Mouse (Mus musculus): ENCODE results near the gene Lypd6b. TPM values are rescaled to one million over a fixed set of nuclear protein-coding genes. Genes with fewer than 3 reads are reported as not detected.

Gene Lypd6b
- polyA plus RNA-seq (2012; rRNA removed) = 0.02 and 0.04 TPM in 2 replicates
- polyA plus RNA-seq (2014; fragmentation: Nextera tagmentation; extraction: Ambion mirVana) = not detected in 2 replicates

DNA sequence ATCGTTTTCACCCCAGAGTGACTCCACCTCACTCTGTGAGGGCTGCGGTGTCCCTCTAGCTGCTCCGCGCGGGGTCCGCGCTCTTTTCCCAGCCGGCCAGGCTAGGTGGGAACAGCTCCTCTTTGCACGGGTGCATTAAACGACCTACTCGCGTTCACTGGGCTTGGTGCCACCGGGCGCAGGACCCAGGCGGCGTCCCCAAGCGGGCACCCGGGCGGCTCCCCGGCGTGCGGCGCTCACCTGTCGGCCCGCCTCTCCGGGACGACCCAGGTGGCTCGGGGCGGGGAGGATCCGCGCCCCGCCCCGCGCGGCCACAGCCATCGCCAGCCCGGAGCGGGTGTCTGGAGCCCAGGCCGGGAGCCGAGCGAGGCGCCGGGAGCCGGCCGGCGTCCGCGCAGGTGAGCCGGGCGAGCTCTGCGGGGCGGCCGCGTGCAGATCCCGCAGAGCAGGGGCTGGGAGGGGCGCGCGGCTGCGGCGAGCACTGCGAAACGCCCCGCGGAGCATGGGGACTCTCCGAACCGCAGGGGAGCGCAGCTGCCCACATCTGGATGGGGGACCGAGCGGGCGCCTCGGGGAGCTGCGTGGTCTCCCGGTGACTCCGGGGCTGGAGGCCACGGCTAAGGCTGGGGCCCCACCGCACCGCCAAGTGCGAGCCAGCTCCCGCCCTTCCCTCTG is at the start of gene Lypd6b:
Gene Lypd6b, plus strand, starts transcription at position 313 of the 675 bp plus-strand sequence.
- 2% methylated on average over 69 of the region's 79 CpGs for WGBS (ENCODE audit: insufficient replicate concordance)
- Histone ChIP-seq H3K27ac (no peak within 1 kb of the TSS), H3K4me1 (replicated peaks; ENCODE audit: control insufficient read depth in 2 of 2, insufficient read depth in 2 of 2, low read length in 1 of 2) (no peaks in the 10 kb centered on the region), H3K4me3 (ENCODE audit: insufficient read depth in 1 of 2, low read depth in 2 of 2, low read length in 2 of 2) (peak within 1 kb of the TSS in 1 of 2 experiments; percentile 45; a peak in 2 of 4 replicates), H3K9me3 (ENCODE audit: control insufficient read depth, low read length) (no peaks in the 10 kb centered on the region), H3K36me3 (replicated peaks; ENCODE audit: control insufficient read depth, insufficient read depth, low read depth) (no peaks in the 10 kb centered on the region), H3K4me2 (ENCODE audit: low read depth) (peak within 1 kb of the TSS; percentile 51), H3K27me3 (ENCODE audit: control insufficient read depth, insufficient read depth, low read length) (peaks cover 45% of the 10 kb centered on the region), H3K9ac (replicated peaks) (no peak within 1 kb of the TSS)
- DNase-seq (ENCODE audit: low read depth in 3 of 3, low spot score in 3 of 3) (no peak), ATAC-seq (ENCODE audit: insufficient read depth) (no peak)
- no peak for TF ChIP-seq EP300 (IDR thresholded peaks at IDR 0.05; ENCODE audit: low read depth)

DNA sequence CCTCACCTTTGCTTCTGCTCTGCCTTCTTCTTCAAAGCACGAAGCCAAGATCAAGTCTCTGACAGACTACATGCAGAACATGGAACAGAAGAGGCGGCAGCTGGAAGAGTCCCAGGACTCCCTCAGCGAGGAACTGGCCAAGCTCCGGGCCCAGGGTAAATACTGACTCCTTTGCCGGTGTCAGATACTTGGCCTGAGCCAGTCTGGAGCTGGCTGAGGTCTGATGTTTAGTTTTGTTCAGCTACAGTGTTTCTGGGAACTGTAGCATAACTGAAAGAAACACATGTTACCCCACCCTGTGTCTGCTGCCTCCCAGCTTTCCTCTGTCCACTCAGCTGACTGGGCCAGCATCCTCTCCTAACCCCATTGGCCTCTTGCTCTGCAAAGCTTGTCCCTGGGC is 48.4 kb upstream of the Lypd6b start:
- 63% methylated on average over 5 of the region's 5 CpGs for WGBS (ENCODE audit: insufficient replicate concordance)
- H3K4me2 ChIP-seq (ENCODE audit: low read depth) = no peak overlapping the region
- H3K9ac ChIP-seq (replicated peaks) = no peak overlapping the region
- H3K36me3 ChIP-seq (replicated peaks; ENCODE audit: control insufficient read depth, insufficient read depth, low read depth) = no peaks in the 10 kb centered on the region
- no peaks in the 10 kb centered on the region for H3K4me1 ChIP-seq (replicated peaks; ENCODE audit: control insufficient read depth in 2 of 2, insufficient read depth in 2 of 2, low read length in 1 of 2)
- TF ChIP-seq EP300 (IDR thresholded peaks at IDR 0.05; ENCODE audit: low read depth) (no peak), CTCF (IDR thresholded peaks at IDR 0.05; ENCODE audit: low read depth) (no peak)
- no peak for DNase-seq (ENCODE audit: low read depth in 3 of 3, low spot score in 3 of 3)
- H3K4me3 ChIP-seq (ENCODE audit: insufficient read depth in 1 of 2, low read depth in 2 of 2, low read length in 2 of 2) = no peak overlapping the region
- no peak overlapping the region for H3K27ac ChIP-seq
- no peak for ATAC-seq (ENCODE audit: insufficient read depth)
- no peaks in the 10 kb centered on the region for H3K9me3 ChIP-seq (ENCODE audit: control insufficient read depth, low read length)
- no peaks in the 10 kb centered on the region for H3K27me3 ChIP-seq (ENCODE audit: control insufficient read depth, insufficient read depth, low read length)

DNA sequence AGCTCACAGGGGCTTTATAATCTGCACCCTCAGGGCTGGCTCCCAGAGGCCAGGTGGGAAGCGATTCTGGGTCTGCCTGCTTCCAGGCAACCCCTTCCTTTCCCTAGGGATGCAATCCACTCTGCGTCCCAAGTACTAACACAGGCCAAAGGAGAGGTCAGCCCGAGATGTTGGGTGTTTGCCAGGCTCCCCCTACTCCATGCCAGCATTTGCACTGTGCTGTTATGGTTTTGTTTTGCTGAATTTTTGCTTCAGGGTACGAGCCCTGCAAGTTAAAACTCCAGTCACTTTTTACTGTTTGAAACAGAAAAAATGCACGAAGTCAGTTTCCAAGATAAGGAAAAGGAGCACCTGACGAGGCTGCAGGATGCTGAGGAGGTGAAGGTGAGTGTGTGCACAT is 46.5 kb upstream of the Lypd6b start:
- WGBS (ENCODE audit: insufficient replicate concordance) = 51% methylated on average over 6 of the region's 6 CpGs
- ATAC-seq (ENCODE audit: insufficient read depth) (no peak), DNase-seq (ENCODE audit: low read depth in 3 of 3, low spot score in 3 of 3) (no peak)
- Histone ChIP-seq H3K36me3 (replicated peaks; ENCODE audit: control insufficient read depth, insufficient read depth, low read depth) (no peaks in the 10 kb centered on the region), H3K4me1 (replicated peaks; ENCODE audit: control insufficient read depth in 2 of 2, insufficient read depth in 2 of 2, low read length in 1 of 2) (no peaks in the 10 kb centered on the region), H3K4me2 (ENCODE audit: low read depth) (no peak overlapping the region), H3K4me3 (ENCODE audit: insufficient read depth in 1 of 2, low read depth in 2 of 2, low read length in 2 of 2) (no peak overlapping the region), H3K9ac (replicated peaks) (no peak overlapping the region), H3K9me3 (ENCODE audit: control insufficient read depth, low read length) (no peaks in the 10 kb centered on the region), H3K27me3 (ENCODE audit: control insufficient read depth, insufficient read depth, low read length) (no peaks in the 10 kb centered on the region), H3K27ac (no peak overlapping the region)
- TF ChIP-seq EP300 (IDR thresholded peaks at IDR 0.05; ENCODE audit: low read depth) (no peak), CTCF (IDR thresholded peaks at IDR 0.05; ENCODE audit: low read depth) (no peak)

DNA sequence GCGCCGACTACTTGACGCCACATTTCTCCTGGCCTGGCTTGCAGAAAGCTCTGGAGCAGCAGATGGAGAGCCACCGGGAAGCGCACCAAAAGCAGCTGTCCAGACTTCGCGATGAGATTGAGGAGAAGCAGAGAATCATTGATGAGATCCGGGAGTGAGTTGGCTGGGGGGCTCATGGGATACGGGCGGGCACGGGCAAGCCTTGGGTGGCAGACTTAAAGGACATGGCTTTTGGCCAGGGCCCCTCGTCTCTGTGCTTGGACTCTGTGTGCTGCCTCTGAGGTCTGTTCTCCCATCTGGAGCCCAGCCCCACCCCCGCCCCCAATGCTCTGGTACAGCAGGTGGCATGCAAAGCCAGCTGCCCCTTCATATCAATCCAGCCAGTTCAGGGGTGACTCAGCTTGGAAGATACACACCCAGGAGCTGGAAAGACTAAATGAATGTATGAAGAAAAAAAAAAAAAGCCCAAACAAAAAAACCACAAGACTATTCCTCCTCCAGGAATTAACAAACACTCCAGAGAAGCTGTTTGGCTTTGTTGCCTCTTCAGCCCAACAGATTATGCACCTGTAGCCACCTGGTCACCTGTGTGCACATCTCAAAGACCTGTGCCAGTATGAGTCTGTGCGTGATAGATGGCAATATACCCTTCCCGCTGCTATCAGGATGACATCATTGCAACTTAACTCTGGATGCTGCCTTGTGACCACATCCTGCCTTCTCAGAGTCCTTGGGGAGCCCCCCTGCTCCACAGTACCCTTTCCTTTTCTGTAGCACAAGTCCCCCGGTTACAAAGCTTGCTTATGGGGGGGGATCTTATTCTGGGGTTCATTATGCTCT is 45.4 kb upstream of the Lypd6b start:
- Histone ChIP-seq H3K9ac (replicated peaks) (no peak overlapping the region), H3K27me3 (ENCODE audit: control insufficient read depth, insufficient read depth, low read length) (no peaks in the 10 kb centered on the region), H3K27ac (no peak overlapping the region), H3K4me2 (ENCODE audit: low read depth) (no peak overlapping the region), H3K9me3 (ENCODE audit: control insufficient read depth, low read length) (no peaks in the 10 kb centered on the region), H3K4me1 (replicated peaks; ENCODE audit: control insufficient read depth in 2 of 2, insufficient read depth in 2 of 2, low read length in 1 of 2) (no peaks in the 10 kb centered on the region), H3K36me3 (replicated peaks; ENCODE audit: control insufficient read depth, insufficient read depth, low read depth) (no peaks in the 10 kb centered on the region), H3K4me3 (ENCODE audit: insufficient read depth in 1 of 2, low read depth in 2 of 2, low read length in 2 of 2) (no peak overlapping the region)
- TF ChIP-seq EP300 (IDR thresholded peaks at IDR 0.05; ENCODE audit: low read depth) = no peak
- TF ChIP-seq CTCF (IDR thresholded peaks at IDR 0.05; ENCODE audit: low read depth) = no peak
- ATAC-seq (ENCODE audit: insufficient read depth) (no peak), DNase-seq (ENCODE audit: low read depth in 3 of 3, low spot score in 3 of 3) (no peak)
- 60% methylated on average over 16 of the region's 16 CpGs for WGBS (ENCODE audit: insufficient replicate concordance)

DNA sequence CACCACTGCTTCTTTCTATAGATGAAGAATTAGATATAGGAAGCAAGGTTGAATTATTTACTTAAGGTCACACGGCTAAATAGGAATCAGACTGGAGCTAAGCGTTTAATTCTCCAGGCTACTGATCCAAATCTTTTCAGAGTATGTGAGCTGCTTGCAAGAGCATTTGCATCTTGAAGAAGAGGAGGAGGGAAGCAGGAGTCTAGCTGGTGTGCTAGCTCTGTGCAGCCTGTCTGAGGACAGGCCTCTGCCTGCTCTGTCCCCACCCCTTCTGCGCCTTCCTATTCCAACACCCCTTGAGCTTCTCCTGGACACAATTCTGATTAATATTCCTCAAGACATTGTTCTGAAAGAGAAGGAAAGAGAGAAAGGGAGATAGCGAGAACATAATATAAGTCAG is 44.6 kb upstream of the Lypd6b start:
- no peak overlapping the region for H3K27ac ChIP-seq
- H3K27me3 ChIP-seq (ENCODE audit: control insufficient read depth, insufficient read depth, low read length) = no peaks in the 10 kb centered on the region
- H3K4me2 ChIP-seq (ENCODE audit: low read depth) = no peak overlapping the region
- no peak overlapping the region for H3K4me3 ChIP-seq (ENCODE audit: insufficient read depth in 1 of 2, low read depth in 2 of 2, low read length in 2 of 2)
- TF ChIP-seq EP300 (IDR thresholded peaks at IDR 0.05; ENCODE audit: low read depth) = no peak
- TF ChIP-seq CTCF (IDR thresholded peaks at IDR 0.05; ENCODE audit: low read depth) = no peak
- 64% methylated on average over 4 of the region's 4 CpGs for WGBS (ENCODE audit: insufficient replicate concordance)
- DNase-seq (ENCODE audit: low read depth in 3 of 3, low spot score in 3 of 3) (no peak), ATAC-seq (ENCODE audit: insufficient read depth) (no peak)
- no peaks in the 10 kb centered on the region for H3K4me1 ChIP-seq (replicated peaks; ENCODE audit: control insufficient read depth in 2 of 2, insufficient read depth in 2 of 2, low read length in 1 of 2)
- no peak overlapping the region for H3K9ac ChIP-seq (replicated peaks)
- no peaks in the 10 kb centered on the region for H3K36me3 ChIP-seq (replicated peaks; ENCODE audit: control insufficient read depth, insufficient read depth, low read depth)
- H3K9me3 ChIP-seq (ENCODE audit: control insufficient read depth, low read length) = no peaks in the 10 kb centered on the region

All from liver, embryonic 14.5 days (tissue).